Mouse (Mus musculus): ENCODE data around the gene Ptprr.

The Ptprr gene

DNA sequence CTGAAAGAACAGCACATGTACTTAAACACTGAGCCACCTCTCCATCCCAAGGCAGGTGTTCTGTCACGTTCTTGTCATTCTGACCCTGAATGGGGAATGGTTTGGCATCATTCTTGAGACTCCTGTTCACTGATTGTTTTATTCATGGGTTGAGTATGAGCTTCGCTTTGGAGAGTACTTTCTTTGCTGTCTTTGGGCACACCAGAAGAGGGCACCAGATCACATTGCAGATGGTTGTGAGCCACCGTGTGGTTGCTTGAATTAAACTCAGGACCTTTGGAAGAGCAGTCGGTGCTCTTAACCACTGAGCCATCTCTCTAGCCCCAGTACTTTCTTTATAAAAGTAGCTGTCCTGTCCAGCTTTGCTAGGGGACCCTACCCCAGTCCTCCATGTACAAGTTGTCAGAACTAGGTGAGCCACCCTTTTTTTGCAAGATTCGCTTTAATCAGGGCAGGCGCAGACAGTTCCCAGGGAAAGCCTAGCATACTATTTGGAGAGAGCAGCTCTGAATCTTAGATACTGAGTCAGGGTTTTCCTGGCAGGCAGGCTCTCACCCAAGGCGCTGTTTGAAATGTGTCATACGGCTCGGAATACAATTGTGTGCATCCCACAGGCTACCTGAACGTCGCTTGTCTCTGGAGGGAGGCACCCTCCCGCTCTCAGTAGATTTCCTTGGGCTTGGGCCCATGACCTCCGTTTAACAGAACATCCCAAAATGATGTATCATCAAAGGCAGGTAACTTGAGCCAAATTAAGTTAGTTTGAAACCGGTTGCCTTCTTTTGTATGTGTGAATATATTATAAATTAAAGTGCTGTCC lies 178.8 kb downstream of the Ptprr start:
- peak; percentile 45 for DNase-seq (ENCODE audit: low read depth, low spot score)

DNA sequence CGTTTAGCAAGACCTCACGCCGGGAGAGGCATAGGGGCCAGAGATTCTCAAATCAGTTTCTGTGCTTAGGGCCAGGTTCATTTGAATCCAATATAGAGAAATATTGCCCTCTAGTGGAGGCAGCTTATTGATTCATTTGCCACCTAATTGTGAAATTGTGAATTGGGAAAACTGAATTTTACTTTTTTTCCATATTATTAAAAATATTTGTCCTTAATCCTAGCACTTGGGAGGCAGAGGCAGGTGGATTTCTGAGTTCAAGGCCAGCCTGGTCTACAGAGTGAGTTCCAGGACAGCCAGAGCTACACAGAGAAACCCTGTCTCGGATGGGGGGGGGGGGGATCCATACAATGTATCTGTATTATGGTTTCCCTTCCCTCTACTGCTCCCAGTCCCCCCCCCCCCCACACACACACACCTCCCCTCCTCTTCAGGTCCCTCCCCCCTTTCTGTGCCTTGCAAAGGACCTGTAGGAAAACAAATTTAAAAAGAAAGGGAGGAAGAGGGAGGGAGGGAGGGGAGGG lies 179.5 kb downstream of the Ptprr start:
- DNase-seq (ENCODE audit: low read depth, low spot score) = peak; percentile 62

- DNase-seq (ENCODE audit: low read depth, low spot score) = peak; percentile 53
Observed at GRCm38 (mm10) chr10:116199035-116199434, 181.0 kb downstream of the Ptprr start.

DNA sequence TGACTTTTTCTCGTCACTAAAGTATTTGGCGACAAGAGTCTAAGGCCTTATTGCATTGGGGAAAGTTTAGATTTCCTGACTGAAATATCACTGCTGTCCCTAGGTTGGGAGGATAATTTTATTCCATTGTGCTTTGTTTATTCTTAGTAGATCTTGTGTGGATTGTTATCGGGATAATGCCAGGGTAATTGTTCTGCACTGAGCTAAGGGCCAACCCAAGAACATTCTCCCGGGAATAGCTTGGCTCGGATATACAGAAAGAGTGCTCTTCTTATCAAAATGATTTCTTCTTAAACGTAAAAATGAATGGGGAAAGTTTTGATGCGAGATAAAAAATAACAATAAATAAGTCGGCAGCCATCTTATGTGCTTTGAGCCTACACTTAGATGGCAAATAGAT lies 183.5 kb downstream of the Ptprr start:
- DNase-seq (ENCODE audit: low read depth, low spot score) = no peak

- DNase-seq (ENCODE audit: low read depth, low spot score) = no peak
Observed at GRCm38 (mm10) chr10:116205580-116206358, 187.8 kb downstream of the Ptprr start.

DNA sequence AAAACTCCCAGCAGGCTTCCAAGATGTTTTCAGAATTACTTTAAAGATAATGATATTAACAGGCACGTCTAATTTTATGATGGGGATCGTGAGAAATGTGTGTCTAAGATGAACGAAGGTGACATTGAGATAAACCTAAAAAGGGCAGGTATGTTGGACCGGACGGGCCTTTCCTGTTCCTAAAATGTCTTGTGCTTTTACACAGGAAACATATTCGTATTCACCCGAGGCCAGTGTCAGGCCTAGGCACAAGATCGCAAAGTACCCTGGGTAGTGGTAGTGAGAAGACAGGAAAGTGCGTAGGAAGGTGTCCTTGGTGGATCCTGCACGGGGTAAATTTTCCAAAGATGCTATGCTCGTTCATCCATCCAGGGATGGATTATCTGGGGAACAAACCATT lies 188.4 kb downstream of the Ptprr start:
- DNase-seq (ENCODE audit: low read depth, low spot score) = no peak

DNA sequence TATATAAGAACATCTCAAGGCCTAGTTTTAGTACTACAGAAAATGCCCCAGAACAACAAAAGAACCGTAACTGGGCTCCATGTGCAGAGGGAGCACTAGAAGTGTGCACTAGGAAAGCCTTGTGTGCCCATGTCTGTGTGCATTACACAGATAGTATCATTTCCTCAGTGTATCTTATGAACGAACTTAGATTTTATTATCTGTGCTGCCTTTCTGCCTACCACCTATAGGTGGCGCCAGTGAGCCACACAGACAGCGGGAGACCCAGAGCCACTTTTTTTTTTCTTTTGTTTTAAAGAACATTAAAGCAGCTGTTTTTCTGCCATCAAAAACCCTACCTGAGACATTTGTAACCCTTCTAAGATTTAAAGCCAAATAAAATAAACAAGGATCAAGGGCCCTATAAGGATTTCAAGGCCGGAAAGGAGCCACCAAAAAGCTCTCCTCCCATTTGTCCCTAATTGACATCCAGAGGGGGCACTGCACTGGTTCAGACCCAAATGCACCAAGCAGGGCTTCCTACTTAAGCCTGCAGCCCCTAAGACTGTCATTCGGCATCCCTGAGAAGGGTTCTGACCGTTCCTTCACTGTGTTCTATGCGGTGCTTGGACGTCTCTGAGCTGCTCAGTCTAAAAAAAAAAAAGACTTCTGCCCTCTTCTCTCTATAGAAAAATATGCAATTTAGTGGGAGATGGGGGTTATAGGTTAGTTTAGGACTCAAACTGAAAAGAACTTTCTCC lies 190.1 kb downstream of the Ptprr start:
- DNase-seq (ENCODE audit: low read depth, low spot score) = peak; percentile 55

DNA sequence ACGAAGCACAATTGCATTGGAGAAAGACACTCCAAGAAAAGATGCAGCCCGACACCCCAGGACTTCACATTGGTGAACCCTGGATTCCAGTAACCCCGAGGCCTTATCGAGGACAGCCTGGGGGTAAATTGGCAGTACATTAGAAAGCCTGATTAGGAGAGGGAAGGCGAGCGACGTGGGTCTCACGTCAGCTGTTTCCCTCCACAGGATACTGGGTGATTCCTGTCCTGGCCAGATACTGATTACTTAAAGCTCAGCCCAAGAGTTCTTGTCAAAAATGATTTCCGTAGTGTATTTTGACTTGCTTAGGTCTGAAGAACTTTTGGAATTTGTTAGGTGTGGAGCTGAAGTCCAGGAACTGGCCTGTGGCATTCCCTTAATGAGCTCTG lies 190.7 kb downstream of the Ptprr start:
- no peak for DNase-seq (ENCODE audit: low read depth, low spot score)

DNA sequence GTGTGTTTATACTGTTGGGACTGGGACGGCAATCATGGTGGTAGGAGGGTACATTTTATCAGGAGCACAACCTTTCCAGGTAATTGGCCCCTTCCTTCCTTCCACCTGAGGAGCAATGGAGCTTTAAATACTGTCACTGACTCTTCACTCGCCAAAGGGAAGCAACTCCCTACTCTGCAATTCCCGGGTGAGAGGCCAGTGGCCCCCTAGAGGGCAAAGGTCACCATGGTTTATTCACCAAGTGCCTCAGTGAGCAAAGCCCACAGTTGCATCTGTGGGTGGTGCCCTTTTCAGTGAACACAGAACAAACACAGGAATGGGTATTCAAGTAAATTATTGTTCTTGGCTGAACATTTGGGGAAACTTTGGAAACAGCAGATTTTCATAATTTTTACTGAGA lies 194.1 kb downstream of the Ptprr start:
- no peak for DNase-seq (ENCODE audit: low read depth, low spot score)

- no peak for DNase-seq (ENCODE audit: low read depth, low spot score)
Observed at GRCm38 (mm10) chr10:116220336-116221118, 202.5 kb downstream of the Ptprr start.

GRCm38 (mm10) chr10:116235299-116235698 lies 217.3 kb downstream of the Ptprr start:
- peak; percentile 86 for DNase-seq (ENCODE audit: low read depth, low spot score)

GRCm38 (mm10) chr10:116242200-116242599 lies 224.2 kb downstream of the Ptprr start:
- no peak for DNase-seq (ENCODE audit: low read depth, low spot score)

DNA sequence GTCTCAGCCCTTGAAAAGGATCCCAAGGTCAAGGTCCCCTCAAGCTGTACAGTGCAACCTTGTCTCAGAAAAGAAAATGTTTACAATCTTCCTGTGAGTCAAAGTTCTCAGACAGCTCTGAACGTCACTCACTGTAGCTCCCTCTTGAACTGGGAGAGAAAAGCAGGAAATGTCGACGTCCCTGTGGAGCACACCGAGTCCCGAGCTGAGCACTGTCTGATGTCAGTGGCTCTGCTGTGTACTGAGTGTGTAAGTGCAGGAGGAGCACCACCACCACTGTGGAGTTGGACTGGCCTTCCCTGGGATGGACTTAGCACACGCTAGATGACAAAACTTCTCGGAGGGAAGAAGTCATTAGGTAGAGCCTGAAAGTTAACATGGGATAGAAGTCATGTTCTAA lies 225.4 kb downstream of the Ptprr start:
- peak; percentile 12 for DNase-seq (ENCODE audit: low read depth, low spot score)

GRCm38 (mm10) chr10:116245632-116246031 lies 227.6 kb downstream of the Ptprr start:
- DNase-seq (ENCODE audit: low read depth, low spot score) = no peak

GRCm38 (mm10) chr10:116252668-116253067 lies 234.7 kb downstream of the Ptprr start:
- no peak for DNase-seq (ENCODE audit: low read depth, low spot score)

DNA sequence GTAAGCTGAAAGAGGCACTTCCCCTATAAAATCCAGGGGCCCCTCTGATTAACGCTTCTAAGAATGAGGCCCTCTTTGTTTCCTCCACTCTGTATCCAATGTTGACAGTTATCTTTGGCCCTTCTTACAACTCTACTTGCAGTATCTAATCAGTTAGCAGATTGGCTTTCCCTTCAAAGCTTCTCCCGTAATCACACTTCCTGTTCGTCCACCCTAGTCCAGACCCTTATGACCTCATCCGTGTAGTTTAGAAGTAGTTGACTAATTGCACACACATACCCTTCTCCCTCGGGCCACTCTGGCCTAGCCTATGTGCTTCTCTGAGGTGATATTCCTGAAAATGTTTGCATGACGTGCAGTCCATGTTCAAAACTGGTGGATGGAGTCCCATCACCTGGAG lies 236.0 kb downstream of the Ptprr start:
- no peak for DNase-seq (ENCODE audit: low read depth, low spot score)

GRCm38 (mm10) chr10:116259298-116259697 lies 241.3 kb downstream of the Ptprr start:
- no peak for DNase-seq (ENCODE audit: low read depth, low spot score)

- peak; percentile 84 for DNase-seq (ENCODE audit: low read depth, low spot score)
Observed at GRCm38 (mm10) chr10:116260658-116261433, 242.8 kb downstream of the Ptprr start.

- DNase-seq (ENCODE audit: low read depth, low spot score) = no peak
Observed at GRCm38 (mm10) chr10:116261559-116261958, 243.5 kb downstream of the Ptprr start.

- no peak for DNase-seq (ENCODE audit: low read depth, low spot score)
Observed at GRCm38 (mm10) chr10:116264521-116264920, 246.5 kb downstream of the Ptprr start.

Measured in R1 (cell line).